Mouse (Mus musculus): ENCODE results near the gene Lrtm2. TPM values are rescaled to one million over a fixed set of nuclear protein-coding genes. Genes with fewer than 3 reads are reported as not detected.

The Lrtm2 gene
- total RNA-seq, 1 experiment from 2014 or later, result not detected

GRCm38 (mm10) chr6:119338121-119338912, 7.8 kb upstream of the Lrtm2 start:
- ATAC-seq (replicated peaks; ENCODE audit: low read depth, poor library complexity, severe bottlenecking), result peak; percentile 64

GRCm38 (mm10) chr6:119337287-119337686, 6.7 kb upstream of the Lrtm2 start:
- ATAC-seq (replicated peaks; ENCODE audit: low read depth, poor library complexity, severe bottlenecking), result no peak

DNA sequence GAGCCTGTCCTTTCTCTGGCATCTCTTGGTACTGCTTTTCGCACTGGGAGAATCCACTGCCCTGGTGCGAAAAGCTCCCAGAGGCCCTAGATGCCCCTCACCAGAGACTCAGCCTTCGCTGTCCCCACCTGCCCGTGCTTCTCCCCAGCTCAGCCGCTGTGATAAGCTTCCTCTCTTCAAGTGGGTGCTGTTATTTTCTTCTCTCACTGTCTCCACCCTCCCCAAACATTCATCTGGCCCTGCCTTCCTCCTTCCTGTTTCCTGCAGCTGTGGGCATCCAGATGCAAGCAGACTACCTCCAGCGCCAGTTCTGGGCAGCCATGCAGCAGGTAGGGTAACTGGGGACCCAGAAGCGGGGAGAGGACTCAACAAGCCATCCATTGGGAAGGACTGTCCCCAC, 5.6 kb upstream of the Lrtm2 start:
- ATAC-seq (replicated peaks; ENCODE audit: low read depth, poor library complexity, severe bottlenecking), result peak; percentile 62

DNA sequence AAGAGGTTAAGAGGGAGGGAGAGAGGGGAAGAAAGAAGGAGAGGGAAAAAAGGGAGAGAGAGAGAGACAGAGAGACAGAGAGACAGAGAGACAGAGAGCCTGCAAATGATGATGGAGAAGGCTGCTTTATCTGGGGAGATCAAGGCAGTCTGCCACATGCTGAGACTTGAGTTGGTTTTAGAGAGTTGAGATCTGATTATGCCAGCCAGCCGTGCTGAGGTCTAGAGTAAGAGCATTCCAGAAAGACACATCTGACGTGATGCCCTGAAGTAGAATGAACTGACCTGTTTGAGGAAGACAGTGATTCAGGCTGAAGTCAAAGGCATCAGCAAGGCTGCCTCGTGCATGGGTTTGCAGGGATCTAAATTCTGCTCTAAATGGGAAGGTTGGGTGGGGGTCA, 3.3 kb upstream of the Lrtm2 start:
- ATAC-seq (replicated peaks; ENCODE audit: low read depth, poor library complexity, severe bottlenecking), result no peak

DNA sequence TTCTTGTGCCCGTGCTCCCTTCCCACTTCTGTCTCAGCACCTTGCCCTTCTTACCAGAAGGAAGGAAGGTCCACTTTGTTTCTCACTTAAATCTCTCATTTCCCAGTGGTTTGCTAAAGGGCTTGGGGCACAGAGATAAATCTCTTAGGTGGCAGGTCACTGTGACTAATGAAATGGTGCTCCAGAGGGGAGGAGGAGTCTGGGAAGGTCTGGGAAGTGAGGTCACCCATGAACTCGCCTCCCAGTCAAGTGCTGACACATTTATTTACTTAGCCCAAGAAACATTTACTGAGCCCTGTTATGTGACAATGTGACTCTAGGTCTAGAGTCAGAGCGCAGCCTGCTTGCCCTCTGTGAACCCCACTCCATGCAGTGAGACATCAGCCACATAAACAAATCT, 2.6 kb upstream of the Lrtm2 start:
- ATAC-seq (replicated peaks; ENCODE audit: low read depth, poor library complexity, severe bottlenecking), result no peak

GRCm38 (mm10) chr6:119332111-119332510, 1.5 kb upstream of the Lrtm2 start:
- no peak for ATAC-seq (replicated peaks; ENCODE audit: low read depth, poor library complexity, severe bottlenecking)

DNA sequence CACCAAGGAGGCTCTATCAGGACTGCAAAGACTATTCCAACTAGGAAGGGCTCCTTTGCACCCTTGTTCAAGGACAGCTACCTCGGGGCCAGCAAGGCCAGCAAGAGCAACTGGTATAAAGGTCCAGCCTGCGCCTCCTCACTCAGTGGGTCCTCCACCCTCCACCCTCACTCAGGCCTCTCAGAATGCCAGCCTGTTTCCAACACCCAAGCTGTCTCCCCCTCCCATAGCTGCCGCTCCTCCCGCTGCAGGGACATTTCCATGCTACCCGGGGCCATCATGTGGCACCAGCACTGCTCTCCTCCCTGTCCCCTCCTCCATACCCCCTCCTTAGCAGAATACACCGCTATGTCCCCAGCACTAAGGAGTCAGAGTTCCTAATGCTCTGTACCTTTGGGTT, 630 bp downstream of the Lrtm2 start:
- ATAC-seq (replicated peaks; ENCODE audit: low read depth, poor library complexity, severe bottlenecking), result no peak

GRCm38 (mm10) chr6:119329215-119329714, 1.3 kb downstream of the Lrtm2 start:
- ATAC-seq (replicated peaks; ENCODE audit: low read depth, poor library complexity, severe bottlenecking), result no peak

GRCm38 (mm10) chr6:119328521-119329115, 1.9 kb downstream of the Lrtm2 start:
- ATAC-seq (replicated peaks; ENCODE audit: low read depth, poor library complexity, severe bottlenecking), result no peak

DNA sequence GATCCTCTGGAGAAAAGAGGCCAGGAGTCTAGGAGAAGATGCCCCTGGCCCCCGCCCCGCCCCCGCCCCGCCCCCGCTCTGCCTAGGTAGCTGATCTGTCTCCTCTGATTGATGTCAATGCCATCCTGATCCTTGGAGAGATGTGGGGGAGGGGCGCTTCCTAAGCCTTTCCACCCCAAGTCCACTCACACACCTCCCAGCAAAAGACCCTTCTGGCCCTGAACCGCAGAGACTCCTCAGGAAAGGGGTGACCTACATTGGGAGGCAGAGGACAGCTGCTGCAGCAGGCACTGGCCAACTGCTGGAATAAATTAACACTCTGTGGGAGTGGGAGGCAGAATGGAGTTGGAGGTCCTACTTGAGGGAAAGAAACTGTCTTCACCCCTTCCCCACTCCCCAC, 4.0 kb downstream of the Lrtm2 start:
- no peak for ATAC-seq (replicated peaks; ENCODE audit: low read depth, poor library complexity, severe bottlenecking)

GRCm38 (mm10) chr6:119325978-119326377, 4.6 kb downstream of the Lrtm2 start:
- no peak for ATAC-seq (replicated peaks; ENCODE audit: low read depth, poor library complexity, severe bottlenecking)

DNA sequence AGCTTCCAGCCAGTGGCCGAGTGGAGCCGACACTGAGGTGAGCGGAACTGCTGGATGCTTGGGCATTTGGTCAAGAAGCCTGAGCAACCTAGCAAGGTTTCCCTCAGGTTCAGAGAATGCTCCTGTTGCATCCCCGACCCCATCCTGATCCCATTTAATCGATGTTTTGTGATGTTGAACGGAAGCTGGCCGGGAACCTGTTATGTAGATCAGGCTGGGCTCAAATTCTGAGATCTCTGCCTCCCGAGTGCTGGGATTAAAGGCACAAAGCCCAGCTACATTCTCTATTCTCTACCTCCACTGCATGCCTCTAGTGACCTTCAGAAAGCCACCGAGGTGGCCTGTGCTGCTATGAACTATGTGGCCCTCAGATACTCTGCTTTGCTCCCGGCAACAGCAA, 5.8 kb downstream of the Lrtm2 start:
- ATAC-seq (replicated peaks; ENCODE audit: low read depth, poor library complexity, severe bottlenecking), result no peak

- ATAC-seq (replicated peaks; ENCODE audit: low read depth, poor library complexity, severe bottlenecking), result no peak
Observed at GRCm38 (mm10) chr6:119321752-119322151, 8.8 kb downstream of the Lrtm2 start.

DNA sequence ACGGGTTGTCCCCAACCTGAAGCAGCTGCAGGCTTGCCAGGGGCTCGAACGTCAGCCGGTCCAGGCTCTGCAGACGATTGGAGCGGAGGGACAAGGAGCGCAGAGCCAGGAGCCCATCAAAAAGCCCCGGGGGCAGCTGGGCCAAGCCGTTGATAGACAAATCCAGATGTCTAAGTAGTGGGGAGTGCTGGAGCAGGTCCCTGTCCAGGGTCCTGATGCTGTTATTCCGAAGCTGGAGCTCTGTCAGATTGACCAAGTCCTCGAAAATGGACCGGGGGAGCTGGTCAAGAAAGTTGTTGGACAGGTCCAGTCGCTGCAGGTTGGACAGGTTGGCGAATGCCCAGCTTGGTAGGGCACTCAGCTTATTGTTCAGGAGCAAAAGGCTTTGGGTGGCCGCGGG, 10.1 kb downstream of the Lrtm2 start:
- ATAC-seq (replicated peaks; ENCODE audit: low read depth, poor library complexity, severe bottlenecking), result no peak

GRCm38 (mm10) chr6:119319358-119319757, 11.2 kb downstream of the Lrtm2 start:
- no peak for ATAC-seq (replicated peaks; ENCODE audit: low read depth, poor library complexity, severe bottlenecking)

GRCm38 (mm10) chr6:119318732-119319131, 11.8 kb downstream of the Lrtm2 start:
- no peak for ATAC-seq (replicated peaks; ENCODE audit: low read depth, poor library complexity, severe bottlenecking)

DNA sequence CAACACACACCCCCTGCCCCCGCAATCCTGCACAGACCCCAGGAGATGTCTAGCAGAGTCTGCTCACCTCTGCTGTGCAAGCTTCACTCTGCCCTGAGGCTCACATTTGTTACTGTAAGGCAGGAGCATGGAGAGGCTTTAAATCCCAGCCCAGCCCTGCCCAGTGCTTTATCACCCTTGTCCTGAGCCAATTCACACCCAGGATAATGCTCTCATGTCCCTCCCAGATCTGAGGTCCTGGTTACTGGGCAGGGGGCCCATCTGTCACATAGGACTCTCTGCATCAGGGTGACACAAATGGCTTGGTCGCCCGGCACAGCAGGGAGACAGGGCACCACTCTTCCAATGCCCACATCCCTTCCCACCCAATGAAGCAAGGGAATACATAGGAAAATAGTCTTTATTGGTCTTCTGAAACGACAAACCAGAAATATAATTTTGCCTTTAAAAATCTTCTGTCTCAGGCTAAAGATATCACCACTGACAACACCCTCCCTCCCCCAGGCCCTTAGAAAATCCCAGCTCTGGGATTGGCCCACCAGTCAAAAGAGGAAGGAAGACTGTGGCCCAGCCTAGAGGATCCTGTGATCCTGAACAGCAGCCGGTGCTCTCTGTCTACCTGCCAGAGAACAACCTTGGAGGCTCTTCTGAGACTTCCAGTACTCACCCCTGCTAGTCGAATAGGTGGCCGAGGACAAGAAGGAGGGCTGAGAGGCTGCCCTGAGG, 15.7 kb downstream of the Lrtm2 start:
- ATAC-seq (replicated peaks; ENCODE audit: low read depth, poor library complexity, severe bottlenecking), result peak; percentile 71

DNA sequence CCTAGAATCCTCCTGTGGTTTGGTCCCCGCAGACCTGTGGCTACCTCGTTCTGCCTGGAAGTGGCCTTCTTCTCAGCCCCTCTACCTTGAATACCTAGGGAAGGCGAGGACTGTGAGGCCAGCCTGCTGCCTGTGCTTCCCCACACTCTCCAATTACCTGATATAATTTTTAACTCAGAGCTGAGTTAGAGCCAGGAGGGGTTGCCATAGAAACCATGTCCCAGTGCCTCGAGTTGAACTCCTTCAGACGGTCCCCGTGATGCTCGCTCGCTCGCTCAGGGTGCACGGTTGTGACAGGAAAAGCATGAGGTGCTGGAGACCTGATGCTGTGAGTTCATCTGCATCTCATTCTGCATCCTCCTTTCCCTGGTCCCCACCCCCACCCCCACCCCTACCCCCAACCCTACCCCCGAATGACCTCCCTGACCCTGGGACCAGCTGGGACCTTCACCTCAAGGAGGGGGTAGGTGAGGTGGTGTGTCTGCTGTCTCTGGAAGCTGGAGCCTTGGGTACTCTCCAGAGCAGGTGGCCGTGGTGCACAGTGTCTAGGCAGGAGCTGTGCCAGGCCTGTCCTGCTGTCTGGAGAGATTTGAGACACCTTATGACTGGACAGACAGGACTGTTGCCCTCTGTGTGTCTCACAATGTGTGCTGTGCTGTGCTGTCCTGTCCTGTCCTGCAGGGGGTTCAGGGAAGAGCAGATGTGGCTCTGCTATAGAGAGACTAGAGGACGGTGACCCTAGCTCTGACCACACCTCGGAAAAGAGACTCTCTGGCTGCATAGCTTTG, 16.8 kb downstream of the Lrtm2 start:
- no peak for ATAC-seq (replicated peaks; ENCODE audit: low read depth, poor library complexity, severe bottlenecking)

- ATAC-seq (replicated peaks; ENCODE audit: low read depth, poor library complexity, severe bottlenecking), result no peak
Observed at GRCm38 (mm10) chr6:119313096-119313495, 17.5 kb downstream of the Lrtm2 start.

DNA sequence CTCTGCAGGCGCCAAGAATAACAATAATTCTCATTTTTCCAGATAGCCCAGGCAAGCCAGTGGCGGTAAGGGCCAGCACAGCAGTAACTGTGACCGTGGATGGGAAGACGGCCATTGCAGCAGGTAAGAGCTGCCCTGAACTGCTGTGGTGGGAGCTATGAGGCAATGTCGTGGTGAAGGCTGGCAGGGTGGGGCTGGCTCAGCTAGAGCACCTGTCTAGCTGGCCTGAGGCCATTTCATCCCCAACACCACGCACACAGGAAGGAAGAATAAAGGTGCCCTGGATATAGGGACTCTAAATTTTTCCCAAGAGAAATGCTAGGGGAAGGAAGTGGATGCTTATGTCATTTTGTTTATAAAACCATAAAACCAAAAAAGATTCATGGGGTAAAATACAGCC, 18.2 kb downstream of the Lrtm2 start:
- no peak for ATAC-seq (replicated peaks; ENCODE audit: low read depth, poor library complexity, severe bottlenecking)
